Mouse (Mus musculus) gastrocnemius, adult 8-10 months (tissue): ENCODE results near the gene Phf21a. TPM values are rescaled to one million over a fixed set of nuclear protein-coding genes. Genes with fewer than 3 reads are reported as not detected.
A peak's percentile ranks its signal among the peaks of the same experiment; 100 is the strongest.
"Not testable (repeated sequence)": the region's sequence is repeated elsewhere in the genome, so short reads cannot be mapped to it uniquely, and the experiment has no call there.

Source experiments
- DNase-seq, 2 experiments: peaks; one replicate each; pipeline ENCODE4 v3.0.0; 2022; ENCODE audit warnings: low spot score in 2 of 2
- total RNA-seq, 4 experiments: library from RNA; stranded (reverse); gene quantifications; 2 replicates each; pipeline ENCODE4 v1.2.4; 2022

Phf21a gene
- total RNA-seq, 4 experiments from 2014 or later, result 20.7 to 25.6 (median 22.4) TPM

DNA sequence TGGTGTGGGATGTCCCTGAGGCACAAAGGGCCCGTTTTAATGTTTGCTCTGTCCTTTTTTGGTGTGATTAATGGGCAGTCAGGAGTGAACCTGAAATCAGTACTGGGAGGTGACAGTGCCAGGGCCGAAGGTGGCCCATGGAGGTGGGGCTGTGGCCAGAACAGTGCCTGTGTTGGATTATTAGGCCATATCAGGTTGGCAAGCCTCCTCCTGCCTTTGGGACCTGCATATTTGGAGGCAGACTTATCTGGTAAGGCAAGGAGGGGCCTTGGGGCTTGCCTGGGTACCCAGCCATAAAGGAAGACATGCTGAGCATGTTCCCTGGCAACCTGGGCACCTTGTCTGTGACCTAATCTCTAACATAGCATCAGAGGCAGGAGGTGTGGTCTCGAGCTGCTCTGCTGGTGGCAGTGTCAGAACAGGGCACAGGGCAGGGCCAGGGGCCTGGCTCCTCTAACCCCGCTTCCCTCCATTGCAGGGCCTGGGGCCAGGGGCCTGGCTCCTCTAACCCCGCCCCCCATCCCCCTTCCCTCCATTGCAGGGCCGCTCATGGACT, 287.7 kb downstream of the Phf21a start:
- DNase-seq, result no peak

DNA sequence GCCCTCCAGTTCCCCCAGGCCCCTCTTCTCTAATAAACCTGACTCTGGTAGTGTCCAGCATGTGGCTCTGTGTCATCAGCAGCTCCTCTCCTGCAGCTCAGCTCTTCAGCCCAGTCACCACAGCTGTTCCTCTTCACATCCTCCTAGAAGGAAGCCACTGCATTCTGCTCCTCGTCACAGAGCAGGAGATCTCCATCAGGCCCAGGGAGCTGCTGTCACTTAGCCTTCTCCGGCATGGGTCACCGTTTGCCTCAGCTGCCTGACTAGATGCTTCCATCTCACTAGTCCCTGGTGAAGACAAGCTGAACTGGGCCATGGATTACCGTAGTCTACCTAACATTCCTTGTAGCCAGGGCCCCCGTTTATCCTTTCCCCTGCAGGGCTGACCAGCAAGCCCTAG, 288.2 kb downstream of the Phf21a start:
- no peak for DNase-seq

DNA sequence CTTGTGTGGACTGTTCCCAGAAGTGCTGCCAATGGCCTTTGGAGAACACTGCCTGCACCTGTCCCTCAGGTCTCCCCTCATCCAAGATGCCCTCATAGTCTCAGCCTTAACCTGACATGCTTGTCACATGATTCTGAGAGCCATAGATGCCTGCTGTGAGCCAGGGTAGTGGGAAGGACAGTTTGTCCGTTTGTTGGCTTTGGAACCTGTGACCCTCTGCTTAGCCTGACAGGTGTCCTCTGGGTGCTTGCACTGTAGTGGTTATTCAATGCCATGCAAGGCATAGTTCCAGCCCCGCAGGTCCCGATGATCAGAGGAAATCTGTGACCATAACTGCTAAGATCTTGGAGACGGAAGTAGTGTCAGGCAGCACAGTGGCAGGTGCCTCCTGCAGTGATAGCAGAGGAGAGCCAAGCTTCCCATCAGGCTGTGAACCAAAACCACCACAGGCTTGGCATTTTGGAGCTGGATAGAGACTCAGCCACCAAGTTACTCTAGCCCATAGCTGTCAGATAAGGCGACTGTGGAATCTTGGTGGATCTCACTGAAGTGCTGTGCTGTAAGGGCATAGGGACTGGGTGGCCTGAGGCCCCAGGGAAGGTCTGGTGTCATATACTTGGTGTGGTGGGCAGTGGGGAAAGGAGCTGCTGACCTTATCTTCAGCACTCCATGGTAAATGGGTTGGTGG, 289.1 kb downstream of the Phf21a start, which contains the start of gene 1700029I15Rik:
1700029I15Rik (plus strand) TSS at position 638 of the 688 bp plus-strand sequence.
- DNase-seq, result no peak

DNA sequence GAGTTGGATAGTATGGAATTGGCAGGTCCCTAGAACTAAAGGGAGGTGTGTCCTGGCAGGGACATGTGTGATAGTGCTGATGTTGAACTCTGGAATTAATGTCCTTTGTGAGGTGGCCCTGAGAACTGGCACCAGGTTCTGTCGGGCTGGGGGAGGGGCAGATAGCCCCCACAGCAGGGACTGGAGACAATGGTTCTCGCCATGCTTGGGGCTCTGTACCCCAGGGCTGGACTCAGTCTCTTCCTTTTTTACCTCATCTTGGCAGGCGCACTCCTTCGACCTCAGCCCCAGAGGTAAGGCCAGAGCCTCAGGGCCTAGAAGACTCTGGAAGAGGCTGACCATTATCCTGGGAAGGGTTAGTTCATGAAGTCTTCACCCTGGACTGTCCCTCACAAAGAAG, 289.8 kb downstream of the Phf21a start:
- no peak for DNase-seq

DNA sequence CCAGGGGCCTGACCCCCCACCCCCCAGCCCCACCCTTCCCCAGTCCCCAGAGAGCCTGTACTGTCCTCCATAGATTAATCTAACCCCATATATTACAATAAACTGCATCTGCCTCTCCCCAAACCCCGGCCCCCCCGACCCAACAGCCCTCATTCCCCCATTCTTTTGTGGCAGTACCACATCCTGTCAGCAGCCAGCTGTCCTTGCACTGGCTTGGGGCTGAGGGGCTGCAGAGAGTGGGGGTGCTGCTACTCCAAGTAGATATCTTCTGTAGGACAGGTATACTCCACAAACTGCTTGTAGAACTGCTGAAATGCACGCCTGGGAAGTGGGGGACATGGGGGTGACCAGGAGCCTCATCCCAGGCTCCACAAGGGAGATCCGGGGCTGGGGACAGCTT, 291.2 kb downstream of the Phf21a start:
- DNase-seq, result no peak

DNA sequence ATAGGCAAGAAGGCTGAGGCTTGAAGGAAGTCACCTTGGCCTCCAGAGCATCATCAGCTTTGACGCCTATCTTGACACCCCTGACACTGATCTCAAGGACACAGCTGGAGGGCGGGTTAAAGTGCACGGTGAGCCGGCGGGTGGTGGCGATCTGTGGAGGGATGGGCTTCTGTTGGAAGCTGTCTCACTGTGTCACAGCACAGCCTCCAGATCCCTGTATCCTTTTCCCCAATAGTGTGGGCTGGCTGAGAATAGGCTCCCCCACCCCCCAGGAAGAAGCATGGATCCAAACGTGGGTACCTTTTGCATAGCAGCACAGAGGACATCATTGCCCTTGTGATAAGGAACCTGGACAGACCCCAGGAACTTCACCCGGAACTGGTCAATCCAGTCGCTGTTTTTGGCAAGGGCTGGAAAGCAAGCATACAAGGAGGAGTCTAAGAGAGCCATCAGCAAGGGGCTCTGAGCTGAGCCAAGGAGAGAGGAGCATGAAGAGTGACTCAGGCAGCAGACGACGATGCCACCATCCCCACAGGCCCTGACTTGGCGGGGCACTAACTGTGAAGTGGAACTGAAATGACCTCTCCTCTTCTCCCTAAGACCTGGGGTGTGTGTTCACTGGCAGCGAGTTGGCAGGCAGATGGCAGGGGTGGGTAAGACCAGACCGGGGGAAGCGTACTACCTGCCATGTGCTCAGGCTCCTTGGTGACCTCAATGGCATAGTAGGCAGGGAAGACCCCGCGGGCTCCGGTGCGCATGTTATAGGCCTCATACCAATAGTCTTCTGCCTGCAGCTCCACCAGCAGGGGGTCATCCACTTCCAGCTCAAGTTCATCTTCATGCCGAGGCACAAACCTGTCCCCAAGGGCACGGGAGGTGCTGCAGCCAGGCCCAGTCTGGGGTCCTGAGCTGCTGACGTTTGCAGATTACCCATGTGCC, 292.5 kb downstream of the Phf21a start:
- DNase-seq, result no peak

DNA sequence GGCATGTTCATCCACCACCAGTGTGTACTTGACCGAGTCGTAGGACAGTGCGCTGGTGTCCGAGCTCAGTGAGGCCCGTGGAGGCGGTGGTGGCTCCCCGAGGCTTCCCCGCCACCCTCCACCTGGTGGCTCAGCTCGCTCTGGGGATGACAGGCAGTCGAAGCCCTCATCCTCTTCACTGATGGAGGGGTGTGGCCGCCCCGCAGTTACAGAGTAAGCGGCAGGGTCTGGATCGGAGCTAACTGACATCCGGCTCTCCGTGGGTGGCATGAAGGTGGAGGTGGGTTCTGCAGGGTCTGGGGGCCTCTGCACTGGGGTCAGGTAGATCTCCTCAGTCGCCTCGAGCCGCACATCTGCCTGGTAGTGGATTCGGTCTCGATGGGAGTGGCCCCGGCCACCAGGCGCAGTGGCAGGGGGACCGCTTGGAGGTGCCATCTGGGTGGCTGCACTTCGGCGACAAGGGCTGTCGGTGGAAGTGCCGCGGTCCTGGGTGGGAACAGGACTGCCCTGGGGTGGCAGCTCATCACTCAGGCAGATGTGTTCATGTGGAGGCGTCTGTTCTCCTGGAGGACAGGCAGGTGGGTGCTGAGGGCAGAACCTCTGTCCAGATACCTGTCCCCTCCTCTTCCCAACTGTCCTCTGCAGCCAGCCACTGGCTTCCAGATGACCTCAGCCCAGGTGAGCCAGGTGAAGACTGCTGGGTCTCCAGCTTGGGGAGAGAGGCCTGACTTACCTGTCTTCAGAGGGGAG, 294.1 kb downstream of the Phf21a start:
- no peak for DNase-seq

DNA sequence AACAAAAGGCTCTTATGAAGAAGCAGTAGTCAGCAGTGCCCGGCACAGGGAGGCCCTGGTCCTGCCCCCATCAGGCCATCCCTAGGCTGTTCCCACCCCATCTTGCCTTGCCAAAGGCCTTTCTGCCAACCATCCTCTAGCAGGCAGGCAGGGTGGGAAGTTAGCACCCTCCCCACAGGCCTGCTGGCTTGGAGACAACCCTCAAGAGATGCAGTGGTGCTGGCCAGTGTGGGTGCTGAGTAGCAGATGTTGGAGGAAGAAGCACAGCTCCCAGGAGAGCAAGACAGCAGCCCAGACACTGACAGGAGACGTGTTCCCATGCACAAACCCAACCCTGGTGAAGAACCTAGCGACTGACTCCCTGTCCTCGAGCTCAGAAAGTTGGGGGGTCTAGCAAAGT, 294.7 kb downstream of the Phf21a start:
- no peak for DNase-seq

DNA sequence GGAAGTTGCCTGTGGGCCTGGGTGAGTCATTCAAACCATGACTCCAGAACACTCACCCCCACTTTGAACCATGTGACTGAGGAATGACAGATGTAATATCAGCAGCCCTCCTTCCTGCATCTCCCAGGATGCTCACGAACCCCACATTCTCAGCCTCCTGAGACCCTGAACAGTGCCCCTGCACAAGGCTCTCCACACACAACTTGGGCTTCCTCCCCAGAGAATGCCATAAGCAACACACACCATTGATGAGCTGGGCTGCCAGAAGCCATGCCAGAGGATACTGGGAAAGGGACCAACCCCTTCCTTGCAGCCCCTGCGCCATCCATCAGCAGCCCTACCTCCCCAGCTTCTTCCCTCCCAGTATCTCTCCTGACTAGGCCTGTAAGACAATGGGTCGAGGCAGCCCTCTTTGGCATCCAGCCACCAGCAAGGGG, 295.2 kb downstream of the Phf21a start:
- DNase-seq, result no peak

DNA sequence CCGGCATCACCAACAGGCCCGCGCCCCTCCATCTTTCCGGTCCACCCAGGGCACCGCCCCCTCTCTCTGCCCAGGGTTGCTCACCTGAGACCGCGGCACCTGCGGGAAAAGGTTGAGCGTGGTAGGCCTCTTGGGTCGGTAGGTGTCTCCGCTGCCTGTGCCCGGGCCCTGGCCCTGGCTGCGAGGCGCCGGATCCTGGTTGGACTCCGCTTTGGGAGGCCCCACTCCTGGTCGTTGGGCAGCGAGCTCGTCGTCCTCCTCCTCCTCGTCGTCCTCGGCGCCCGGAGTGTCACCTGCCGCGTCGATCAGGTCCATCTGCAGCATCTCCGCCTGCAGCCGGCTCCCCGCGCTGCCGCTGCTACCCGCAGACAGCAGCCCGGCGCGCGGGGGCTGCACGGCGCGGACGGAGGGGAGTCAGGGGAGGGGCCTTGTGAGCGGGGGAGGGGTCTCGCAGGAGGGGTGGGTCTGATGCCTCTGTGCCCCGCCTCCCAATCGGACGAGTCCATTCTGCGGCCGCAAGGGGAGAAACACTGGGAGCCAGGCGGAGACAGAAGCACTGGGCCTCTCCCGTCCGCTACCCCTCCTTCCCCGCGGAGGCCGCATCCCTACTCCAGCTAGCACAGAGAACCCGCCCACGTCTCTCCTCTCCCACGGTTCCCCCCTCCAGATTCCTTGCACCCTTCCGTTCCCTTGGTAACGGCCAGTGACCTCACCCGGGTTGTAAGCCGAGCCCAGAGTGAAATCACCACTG, 296.1 kb downstream of the Phf21a start:
- DNase-seq, result peak; percentile 57 to 69

DNA sequence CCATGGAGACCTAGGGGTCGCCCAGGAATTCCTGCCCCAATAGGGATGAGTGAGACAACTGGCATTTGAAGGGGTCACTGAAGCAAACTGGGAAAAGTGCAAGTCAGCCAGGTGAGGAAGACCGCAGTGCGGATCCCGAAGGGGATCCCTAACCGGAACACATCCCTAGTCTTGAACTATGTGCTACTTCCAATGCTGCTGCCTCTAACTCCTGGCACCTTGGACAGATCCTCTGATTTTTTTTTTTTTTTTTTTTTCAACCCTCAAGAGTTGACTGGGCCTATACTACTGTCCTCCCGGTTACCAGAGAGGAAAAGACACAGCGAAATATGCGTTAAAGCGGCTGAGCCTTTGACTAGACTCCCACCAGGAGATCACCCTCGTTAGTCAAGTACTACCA, 296.7 kb downstream of the Phf21a start:
- DNase-seq, result no peak

DNA sequence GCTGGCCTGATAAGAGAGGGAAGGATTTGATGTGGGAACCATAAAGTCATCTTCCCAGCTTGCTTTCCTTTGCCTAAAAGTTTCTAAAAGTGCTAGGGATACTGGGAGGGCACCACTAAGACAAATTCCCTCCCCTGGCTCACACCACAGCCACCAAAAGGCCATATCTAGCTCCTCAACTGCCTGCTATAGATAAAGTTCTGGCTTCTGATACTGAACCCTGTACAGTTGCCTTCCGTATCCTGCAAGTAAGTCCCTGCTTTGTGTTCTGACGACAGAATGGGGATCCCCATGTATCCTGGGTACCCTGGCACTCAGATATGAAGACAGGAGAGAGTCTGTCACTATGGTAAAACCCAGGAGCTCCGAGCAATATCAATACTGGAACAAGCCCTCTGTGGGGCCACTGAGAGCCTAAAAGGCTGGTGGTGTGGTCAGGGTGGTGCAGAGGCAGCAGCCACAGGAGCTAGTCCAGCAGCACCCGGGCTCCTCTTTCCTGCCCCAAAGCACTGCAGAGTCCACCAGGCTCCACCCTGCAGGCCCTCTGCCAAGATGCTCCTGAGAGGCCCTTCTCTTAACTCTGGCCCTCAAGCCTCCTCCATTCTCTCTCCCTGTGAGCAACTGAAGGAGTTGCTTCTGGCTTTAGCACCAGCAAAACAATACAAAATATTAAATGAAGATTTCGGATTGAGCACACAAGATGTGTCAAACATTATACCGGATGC, 297.5 kb downstream of the Phf21a start:
- no peak for DNase-seq

DNA sequence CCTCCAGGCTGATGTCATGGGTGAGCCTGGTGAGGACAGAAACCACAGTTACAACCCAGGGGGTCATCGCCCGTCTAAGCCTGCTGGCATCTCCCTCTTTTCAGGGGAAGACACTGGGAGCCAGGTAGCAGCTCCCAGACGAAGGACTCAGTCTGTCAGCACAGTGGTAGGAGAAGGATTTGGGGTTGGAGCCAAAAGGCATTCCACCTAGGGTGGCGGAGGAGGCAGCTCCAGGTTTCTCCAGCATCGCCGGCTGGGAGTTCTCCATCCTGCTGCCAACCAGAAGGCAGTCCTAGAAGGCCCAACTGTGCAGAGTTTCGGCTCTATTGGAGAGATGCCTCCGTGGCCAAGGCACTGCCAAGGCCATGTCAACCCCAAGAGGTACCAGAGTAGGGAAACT, 298.2 kb downstream of the Phf21a start:
- no peak for DNase-seq

DNA sequence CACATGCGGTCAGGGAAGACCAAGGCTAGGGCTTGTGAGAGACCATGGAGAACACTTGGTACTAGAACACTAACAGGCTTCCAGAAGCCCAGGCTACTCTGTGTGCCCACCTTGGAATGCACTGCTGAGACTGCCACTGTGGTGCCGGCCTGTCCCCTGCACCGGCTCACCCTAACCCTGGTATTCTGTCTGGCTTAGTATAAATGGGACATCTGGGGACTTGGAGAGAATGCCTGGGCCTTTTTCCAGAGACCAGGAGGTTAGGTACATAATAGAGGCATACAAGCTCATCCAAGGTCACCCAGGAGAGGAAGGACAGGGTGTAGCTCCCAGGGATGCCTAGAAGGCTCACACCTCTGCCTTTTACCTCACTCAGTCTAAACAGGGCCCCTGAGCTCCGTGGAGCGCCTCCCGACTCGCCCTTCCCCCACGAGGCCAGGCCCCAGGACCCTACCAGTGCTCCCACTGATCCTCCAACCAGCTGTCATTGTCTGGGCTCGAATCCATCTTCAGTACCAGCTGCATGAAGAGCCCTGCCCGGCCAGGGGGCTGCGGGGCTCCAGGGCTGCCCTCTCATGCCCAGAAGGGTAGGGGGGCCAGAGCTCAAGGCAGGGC, 298.9 kb downstream of the Phf21a start:
- no peak for DNase-seq

DNA sequence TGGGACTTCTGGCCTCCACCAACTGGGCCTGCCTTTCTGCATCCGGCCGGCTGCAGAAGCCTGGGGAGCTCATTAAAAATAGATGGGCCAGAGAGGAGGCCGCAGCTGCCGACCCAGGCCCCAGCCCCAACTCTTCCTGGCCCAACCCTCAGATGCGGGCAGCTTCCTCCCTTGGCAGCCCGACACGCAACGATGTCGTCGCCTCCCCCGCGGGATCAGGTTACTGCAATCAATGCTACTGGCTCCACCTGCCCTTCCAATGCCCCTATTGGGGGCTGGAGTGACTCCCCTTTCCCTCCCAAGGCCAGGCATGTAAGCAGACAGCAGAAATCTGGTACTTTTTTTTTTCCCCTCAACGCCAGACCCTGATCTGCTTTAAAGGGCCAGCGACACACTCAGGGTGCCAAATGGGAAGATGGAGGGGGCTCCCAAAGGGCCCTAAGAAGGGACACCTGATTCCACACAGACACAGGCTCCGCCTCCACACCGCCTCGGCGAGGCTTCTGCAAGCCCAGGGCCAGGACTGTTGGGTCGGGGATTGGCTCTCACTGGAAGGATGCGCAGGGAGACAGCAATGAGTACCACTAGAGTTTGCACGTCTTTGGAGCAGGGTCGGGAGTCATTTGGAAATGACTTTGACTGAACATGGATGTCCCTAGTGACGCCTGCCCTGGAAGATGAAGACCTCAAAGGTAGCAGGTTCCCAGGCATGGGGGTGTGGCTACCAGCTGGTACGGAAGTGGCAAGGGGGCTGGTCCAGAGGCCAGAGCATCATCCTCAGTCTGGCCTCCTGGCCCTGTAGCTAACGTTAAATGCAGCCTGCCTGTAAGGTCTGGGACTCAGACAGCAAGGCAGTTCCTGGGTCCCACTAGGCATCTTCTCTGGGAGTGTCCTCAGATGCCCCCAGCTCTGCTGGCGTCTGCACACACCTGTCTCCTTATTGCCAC, 299.7 kb downstream of the Phf21a start:
- no peak for DNase-seq

DNA sequence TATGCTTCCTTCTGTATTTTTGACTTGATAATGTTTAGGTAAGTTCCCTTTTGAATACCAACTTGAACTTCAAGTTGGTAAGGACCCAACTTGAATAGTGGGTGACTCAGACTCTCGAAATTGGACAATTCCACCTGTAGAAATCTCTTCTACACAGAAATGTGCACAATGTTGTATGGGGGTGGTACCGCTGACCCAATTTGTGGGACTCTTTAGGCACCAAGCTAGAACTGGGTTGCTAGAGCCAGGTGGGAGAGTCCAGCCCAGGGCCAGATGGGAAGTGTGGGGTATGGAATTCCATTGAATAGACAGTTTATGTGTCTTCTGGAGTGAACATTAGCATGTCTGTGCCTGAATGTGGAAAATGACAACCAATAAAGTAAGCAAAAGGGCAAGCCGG, 302.6 kb downstream of the Phf21a start:
- no peak for DNase-seq

DNA sequence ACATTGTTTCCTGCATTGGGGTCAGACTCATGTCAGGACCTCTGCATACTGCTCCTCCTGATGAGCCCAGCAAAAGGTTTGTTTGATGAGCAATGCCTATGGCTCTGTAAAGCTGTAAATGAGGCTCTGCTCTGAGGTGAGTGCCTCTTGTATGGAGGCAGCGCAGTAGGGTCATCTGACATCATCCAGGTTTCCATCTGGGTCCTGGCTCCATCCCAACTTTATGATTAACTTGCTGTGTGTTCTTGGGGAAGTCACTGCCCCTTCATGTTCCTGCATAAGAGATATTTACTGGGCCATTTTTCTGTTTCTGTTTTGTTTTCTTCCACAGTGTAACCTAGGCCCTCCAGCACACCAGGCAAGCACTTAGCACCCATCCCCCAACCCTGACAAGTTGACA, 304.5 kb downstream of the Phf21a start:
- DNase-seq, result no peak

DNA sequence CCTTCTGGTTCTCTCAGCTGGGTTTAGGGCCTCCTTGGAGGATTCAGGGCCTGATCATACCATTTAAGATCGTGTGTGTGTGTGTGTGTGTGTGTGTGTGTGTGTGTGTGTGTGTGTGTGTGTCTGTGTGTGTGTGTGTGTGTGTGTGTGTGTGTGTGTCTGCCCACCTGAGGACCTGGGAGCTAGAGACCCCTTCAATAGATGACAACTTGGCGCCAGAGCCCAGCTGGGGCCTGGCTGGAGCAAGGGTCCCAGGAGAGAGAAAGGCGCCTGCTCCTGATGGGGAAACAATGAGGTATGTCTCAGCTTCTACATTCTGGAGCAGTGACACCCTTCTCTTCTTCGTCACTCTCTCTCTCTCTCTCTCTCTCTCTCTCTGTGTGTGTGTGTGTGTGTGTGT, 307.0 kb downstream of the Phf21a start:
- DNase-seq, result not testable (repeated sequence)

DNA sequence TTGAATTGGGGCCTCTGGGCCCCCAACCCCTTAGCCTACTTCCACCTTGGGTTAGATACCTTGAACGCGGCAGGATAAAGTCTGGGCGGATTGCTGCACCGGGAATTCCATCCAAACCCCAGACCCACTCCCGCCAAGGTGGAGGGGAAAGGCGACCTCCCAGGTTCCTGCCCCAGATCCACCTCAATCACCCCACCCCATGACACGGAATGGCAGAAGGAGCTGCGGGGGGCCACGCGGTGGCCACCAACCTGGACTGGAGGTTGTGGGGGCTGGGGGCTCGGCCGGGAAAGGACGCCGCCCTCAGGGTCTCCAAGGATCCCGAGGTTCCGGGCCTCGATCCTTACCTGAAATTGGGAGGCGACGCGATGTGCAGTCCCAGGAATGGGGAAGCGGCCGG, 307.8 kb downstream of the Phf21a start:
- no peak for DNase-seq
